Mouse (Mus musculus): Measurements from ENCODE around the gene Gpx4. TPM values are rescaled to one million over a fixed set of nuclear protein-coding genes. Genes with fewer than 3 reads are reported as not detected.

Gene Gpx4
- polyA plus RNA-seq, 1 experiment, result 259 TPM

DNA sequence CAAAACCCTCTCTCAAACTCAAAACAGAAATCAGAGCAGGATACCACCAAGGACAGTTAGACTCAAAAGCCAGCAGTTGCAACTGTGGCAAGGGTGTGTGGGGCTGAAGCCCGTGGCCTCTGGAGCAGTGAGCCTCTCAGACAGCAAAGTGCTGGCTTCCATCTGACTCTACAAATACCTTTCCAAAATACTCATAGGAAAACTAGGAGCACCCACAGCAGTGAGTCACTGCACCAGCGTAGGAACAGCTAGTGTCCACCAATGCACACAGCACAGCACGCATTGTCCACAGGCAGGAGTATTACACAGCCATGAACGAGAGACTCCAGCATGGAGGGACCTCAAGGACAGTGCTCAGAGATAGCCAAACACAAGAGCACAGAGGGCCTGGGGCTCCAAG lies 29.4 kb downstream of the Gpx4 start:
- 97% methylated on average over 4 of the region's 4 CpGs for WGBS
- Histone ChIP-seq H3K27me3 (ENCODE audit: control insufficient read depth, insufficient read depth, low read length) (no peaks in the 10 kb centered on the region), H3K4me1 (ENCODE audit: control insufficient read depth, insufficient read depth, insufficient read length) (peaks cover 17% of the 10 kb centered on the region), H3K4me3 (ENCODE audit: extremely low read depth, insufficient read depth, insufficient read length) (no peak overlapping the region), H3K27ac (ENCODE audit: insufficient read depth, low read length) (peak overlapping the region; percentile 80), H3K36me3 (ENCODE audit: control insufficient read depth, insufficient read depth, low read length) (peaks cover 22% of the 10 kb centered on the region)
- TF ChIP-seq CTCF (IDR thresholded peaks at IDR 0.05; ENCODE audit: extremely low read depth, insufficient read depth, insufficient read length, insufficient replicate concordance) (no peak), POLR2A (IDR thresholded peaks at IDR 0.05; ENCODE audit: low read depth, low read length) (no peak)
- no peak for DNase-seq (ENCODE audit: low read depth in 1 of 2, low spot score in 2 of 2)

DNA sequence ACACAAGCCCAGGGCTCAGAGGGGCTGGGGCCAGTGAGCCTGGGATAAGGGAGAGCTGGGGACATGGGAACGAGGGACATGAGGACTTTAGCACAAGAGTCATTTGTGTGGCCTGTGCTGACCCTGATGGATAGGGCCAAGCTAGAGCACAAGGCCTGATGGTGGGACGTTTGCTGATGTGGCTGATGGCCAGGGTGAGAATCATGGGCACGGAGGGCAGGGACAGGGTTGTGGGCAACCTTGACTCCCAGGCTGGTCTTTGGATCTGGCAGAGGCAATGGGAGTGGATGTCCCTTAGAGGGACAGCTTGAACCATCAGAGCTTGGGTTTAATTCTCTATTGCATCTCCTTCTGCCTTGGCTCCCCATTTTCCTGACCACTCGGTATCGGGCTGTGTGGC lies 30.3 kb downstream of the Gpx4 start:
- TF ChIP-seq CTCF (IDR thresholded peaks at IDR 0.05; ENCODE audit: extremely low read depth, insufficient read depth, insufficient read length, insufficient replicate concordance), result no peak
- TF ChIP-seq POLR2A (IDR thresholded peaks at IDR 0.05; ENCODE audit: low read depth, low read length), result no peak
- Histone ChIP-seq H3K4me3 (ENCODE audit: extremely low read depth, insufficient read depth, insufficient read length) (no peak overlapping the region), H3K36me3 (ENCODE audit: control insufficient read depth, insufficient read depth, low read length) (peaks cover 18% of the 10 kb centered on the region), H3K27ac (ENCODE audit: insufficient read depth, low read length) (no peak overlapping the region), H3K4me1 (ENCODE audit: control insufficient read depth, insufficient read depth, insufficient read length) (peaks cover 17% of the 10 kb centered on the region), H3K27me3 (ENCODE audit: control insufficient read depth, insufficient read depth, low read length) (no peaks in the 10 kb centered on the region)
- no peak for DNase-seq (ENCODE audit: low read depth in 1 of 2, low spot score in 2 of 2)
- 96% methylated on average over 5 of the region's 5 CpGs for WGBS

DNA sequence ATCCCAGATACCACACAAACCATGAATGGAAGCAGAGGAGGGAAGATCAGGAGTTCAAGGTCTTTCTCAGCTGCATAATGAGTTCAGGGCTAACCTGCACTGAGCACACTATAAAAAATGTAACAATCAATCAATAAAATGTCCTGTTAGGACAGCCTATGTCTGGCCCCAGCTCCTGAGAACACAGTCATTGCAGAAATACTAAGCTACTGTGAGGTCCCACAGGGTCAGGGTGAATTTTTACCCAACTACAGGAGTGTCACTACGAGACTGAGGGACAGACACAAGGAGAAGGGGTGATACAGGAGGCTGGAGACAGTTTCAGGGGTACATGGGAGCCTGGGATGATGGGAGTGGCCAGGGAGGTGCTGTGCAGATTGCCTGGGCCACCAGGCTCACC lies 31.4 kb downstream of the Gpx4 start:
- Histone ChIP-seq H3K36me3 (ENCODE audit: control insufficient read depth, insufficient read depth, low read length) (peaks cover 23% of the 10 kb centered on the region), H3K27me3 (ENCODE audit: control insufficient read depth, insufficient read depth, low read length) (no peaks in the 10 kb centered on the region), H3K27ac (ENCODE audit: insufficient read depth, low read length) (no peak overlapping the region), H3K4me3 (ENCODE audit: extremely low read depth, insufficient read depth, insufficient read length) (no peak overlapping the region), H3K4me1 (ENCODE audit: control insufficient read depth, insufficient read depth, insufficient read length) (peaks cover 17% of the 10 kb centered on the region)
- TF ChIP-seq CTCF (IDR thresholded peaks at IDR 0.05; ENCODE audit: extremely low read depth, insufficient read depth, insufficient read length, insufficient replicate concordance), result no peak
- no peak for TF ChIP-seq POLR2A (IDR thresholded peaks at IDR 0.05; ENCODE audit: low read depth, low read length)
- DNase-seq (ENCODE audit: low read depth in 1 of 2, low spot score in 2 of 2), result no peak
- WGBS, result 92% methylated on average over 1 of the region's 1 CpGs

DNA sequence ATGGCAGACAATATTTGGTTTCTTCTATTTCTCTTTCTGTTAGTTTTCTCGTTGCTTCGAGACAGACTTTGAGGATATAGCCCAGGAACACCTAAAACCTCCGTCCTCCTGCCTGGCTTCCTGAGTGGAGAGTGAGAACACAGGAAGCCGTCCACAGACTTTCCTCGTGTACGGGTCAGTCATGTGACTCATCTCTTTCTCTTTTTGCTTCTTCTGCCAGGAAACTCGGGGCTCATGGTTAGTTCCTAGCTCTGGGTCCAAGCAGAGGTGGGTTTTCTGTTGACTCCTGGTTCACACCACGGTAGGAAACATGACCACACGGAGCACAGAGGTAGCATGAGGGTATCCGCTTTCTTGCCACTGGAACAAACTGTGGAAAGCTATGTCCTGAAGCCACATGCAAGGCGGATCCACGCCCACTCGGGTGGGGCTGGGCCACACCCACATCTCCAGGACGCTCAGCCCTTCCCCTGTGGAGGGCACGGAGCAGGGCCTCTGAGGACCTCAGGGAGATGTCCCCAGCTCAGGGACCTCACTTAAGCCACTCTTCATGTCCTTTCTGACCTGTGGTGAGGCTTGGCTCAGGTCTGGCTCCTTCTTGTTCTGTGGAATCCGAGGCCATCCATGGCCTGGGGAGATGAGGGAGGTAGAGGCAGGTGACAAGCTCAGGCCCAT lies 33.6 kb downstream of the Gpx4 start:
- Histone ChIP-seq H3K4me1 (ENCODE audit: control insufficient read depth, insufficient read depth, insufficient read length) (peaks cover 7% of the 10 kb centered on the region), H3K36me3 (ENCODE audit: control insufficient read depth, insufficient read depth, low read length) (peaks cover 40% of the 10 kb centered on the region), H3K27me3 (ENCODE audit: control insufficient read depth, insufficient read depth, low read length) (no peaks in the 10 kb centered on the region), H3K4me3 (ENCODE audit: extremely low read depth, insufficient read depth, insufficient read length) (no peak overlapping the region), H3K27ac (ENCODE audit: insufficient read depth, low read length) (no peak overlapping the region; the same call in 1 of the 2 replicates)
- WGBS, result 67% methylated on average over 16 of the region's 16 CpGs
- TF ChIP-seq POLR2A (IDR thresholded peaks at IDR 0.05; ENCODE audit: low read depth, low read length), result no peak
- DNase-seq (ENCODE audit: low read depth in 1 of 2, low spot score in 2 of 2), result no peak

DNA sequence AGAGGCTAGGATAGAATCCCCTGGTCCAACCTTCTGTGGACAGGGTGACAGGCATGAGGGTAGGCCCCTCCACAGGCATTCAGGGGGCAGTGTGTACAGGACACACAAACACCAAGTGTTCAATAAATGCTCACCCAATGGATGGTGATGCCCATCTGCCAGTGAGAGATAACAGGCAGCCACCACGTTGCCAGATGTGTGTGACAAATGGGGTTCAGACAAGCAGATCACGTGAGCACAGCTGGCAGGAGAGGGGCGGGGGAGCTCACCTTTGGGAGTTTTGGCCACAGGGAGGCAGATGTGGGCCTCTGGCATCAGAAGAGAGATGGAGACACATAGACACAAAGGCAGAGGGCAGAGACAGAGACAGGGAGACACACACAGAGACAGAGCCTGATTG lies 34.1 kb downstream of the Gpx4 start:
- TF ChIP-seq POLR2A (IDR thresholded peaks at IDR 0.05; ENCODE audit: low read depth, low read length), result no peak
- no peak for TF ChIP-seq CTCF (IDR thresholded peaks at IDR 0.05; ENCODE audit: extremely low read depth, insufficient read depth, insufficient read length, insufficient replicate concordance)
- Histone ChIP-seq H3K4me3 (ENCODE audit: extremely low read depth, insufficient read depth, insufficient read length) (no peak overlapping the region), H3K4me1 (ENCODE audit: control insufficient read depth, insufficient read depth, insufficient read length) (peaks cover 2% of the 10 kb centered on the region), H3K36me3 (ENCODE audit: control insufficient read depth, insufficient read depth, low read length) (peaks cover 40% of the 10 kb centered on the region), H3K27me3 (ENCODE audit: control insufficient read depth, insufficient read depth, low read length) (no peaks in the 10 kb centered on the region), H3K27ac (ENCODE audit: insufficient read depth, low read length) (no peak overlapping the region; the same call in 1 of the 2 replicates)
- 80% methylated on average over 3 of the region's 3 CpGs for WGBS
- no peak for DNase-seq (ENCODE audit: low read depth in 1 of 2, low spot score in 2 of 2)

DNA sequence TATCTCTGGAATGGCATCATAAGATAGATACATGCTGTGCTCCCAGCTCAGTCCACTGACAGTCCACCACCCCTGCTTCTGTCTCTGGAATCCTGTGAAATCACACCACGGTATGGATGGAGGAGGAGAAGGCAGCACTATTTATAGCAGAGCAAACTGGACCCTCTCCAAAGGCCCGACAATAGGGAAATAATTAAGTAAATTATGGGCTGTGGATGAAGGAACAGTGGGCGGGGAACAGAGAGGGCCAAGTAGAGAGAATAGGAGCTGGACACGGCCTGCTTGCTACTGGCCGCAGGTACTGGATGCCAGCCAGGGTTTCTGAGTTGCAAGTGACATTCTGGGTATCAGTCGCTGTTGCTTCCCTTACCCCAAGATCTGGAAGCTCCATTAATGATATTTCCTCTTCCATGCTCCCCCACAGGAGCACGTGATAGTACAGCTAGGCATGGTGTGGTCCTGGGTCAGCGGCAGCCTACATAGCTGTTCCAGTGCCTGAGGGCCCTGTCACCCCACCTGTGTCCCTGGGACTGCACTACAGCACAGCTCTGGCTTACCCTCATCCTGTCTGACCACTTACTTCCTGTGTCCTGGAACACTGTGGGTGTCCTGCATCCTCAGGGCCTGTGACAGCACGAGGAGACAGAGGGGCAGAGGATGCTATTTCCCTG lies 38.0 kb downstream of the Gpx4 start:
- Histone ChIP-seq H3K4me3 (ENCODE audit: extremely low read depth, insufficient read depth, insufficient read length) (no peak overlapping the region), H3K27me3 (ENCODE audit: control insufficient read depth, insufficient read depth, low read length) (no peaks in the 10 kb centered on the region), H3K27ac (ENCODE audit: insufficient read depth, low read length) (no peak overlapping the region), H3K4me1 (ENCODE audit: control insufficient read depth, insufficient read depth, insufficient read length) (peaks cover 14% of the 10 kb centered on the region; the same call in 1 of the 2 replicates), H3K36me3 (ENCODE audit: control insufficient read depth, insufficient read depth, low read length) (peaks cover 32% of the 10 kb centered on the region)
- TF ChIP-seq CTCF (IDR thresholded peaks at IDR 0.05; ENCODE audit: extremely low read depth, insufficient read depth, insufficient read length, insufficient replicate concordance) (no peak), POLR2A (IDR thresholded peaks at IDR 0.05; ENCODE audit: low read depth, low read length) (no peak)
- WGBS, result 84% methylated on average over 9 of the region's 9 CpGs
- no peak for DNase-seq (ENCODE audit: low read depth in 1 of 2, low spot score in 2 of 2)

DNA sequence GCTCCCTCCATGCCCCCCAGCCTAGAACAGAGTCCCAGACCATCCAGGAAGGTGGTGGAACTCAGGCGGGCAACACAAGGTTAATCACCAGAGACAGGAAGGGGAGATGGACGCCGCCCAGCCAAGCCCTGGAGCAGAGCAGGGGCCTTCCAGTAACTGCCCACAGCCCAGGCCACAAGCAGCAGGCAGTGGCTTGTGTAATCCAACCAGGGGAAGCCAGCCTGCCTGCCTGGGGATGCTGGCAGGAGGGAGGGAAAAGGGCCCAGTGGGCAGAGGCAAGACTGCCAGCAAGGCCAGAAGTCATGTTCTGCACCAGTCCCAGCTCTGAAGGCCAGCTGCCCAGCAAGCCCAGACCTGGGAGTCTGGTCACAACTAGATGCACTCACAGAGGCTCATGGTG lies 39.9 kb downstream of the Gpx4 start:
- H3K27ac ChIP-seq (ENCODE audit: insufficient read depth, low read length), result peak overlapping the region; percentile 27
- DNase-seq (ENCODE audit: low read depth in 1 of 2, low spot score in 2 of 2), result no peak
- WGBS, result 57% methylated on average over 3 of the region's 3 CpGs
- peaks cover 14% of the 10 kb centered on the region; the same call in 1 of the 2 replicates for H3K4me1 ChIP-seq (ENCODE audit: control insufficient read depth, insufficient read depth, insufficient read length)
- peaks cover 26% of the 10 kb centered on the region for H3K36me3 ChIP-seq (ENCODE audit: control insufficient read depth, insufficient read depth, low read length)
- H3K27me3 ChIP-seq (ENCODE audit: control insufficient read depth, insufficient read depth, low read length), result no peaks in the 10 kb centered on the region
- no peak overlapping the region for H3K4me3 ChIP-seq (ENCODE audit: extremely low read depth, insufficient read depth, insufficient read length)
- TF ChIP-seq CTCF (IDR thresholded peaks at IDR 0.05; ENCODE audit: extremely low read depth, insufficient read depth, insufficient read length, insufficient replicate concordance), result no peak

Data from spleen, adult 2 months (tissue).